Mouse (Mus musculus) lung, adult 2 months (tissue): Measurements from ENCODE around the gene Abca2. TPM values are rescaled to one million over a fixed set of nuclear protein-coding genes. Genes with fewer than 3 reads are reported as not detected.
A peak's percentile ranks its signal among the peaks of the same experiment; 100 is the strongest.

Experiments used
- DNase-seq: peaks from one replicate; pipeline ENCODE4 v3.0.0; 2022
- H3K4me1 ChIP-seq: fragments of 200-500 bp; 2 replicates; pipeline ENCODE4 v1.6.1; 2011; ENCODE audit warnings: low read length; ENCODE audit not compliant: control insufficient read depth, insufficient read depth
- H3K4me3 ChIP-seq: fragments of 200-500 bp; replicated peaks from 2 replicates; pipeline ENCODE3; 2011; ENCODE audit warnings: low read depth, mild to moderate bottlenecking, control low read depth, low read length; ENCODE audit errors: extremely low read depth
- CTCF ChIP-seq: fragments of 200-500 bp; IDR thresholded peaks from 2 replicates; pipeline ENCODE4 v1.5.1; 2011; ENCODE audit warnings: mild to moderate bottlenecking, low read length, control low read depth; ENCODE audit not compliant: insufficient read depth
- POLR2A ChIP-seq: fragments of 200-500 bp; IDR thresholded peaks from 2 replicates; pipeline ENCODE4 v1.6.1; 2011; ENCODE audit warnings: low read depth, mild to moderate bottlenecking, control low read depth, low read length, borderline replicate concordance; ENCODE audit errors: extremely low read depth
- WGBS: fragments of 180-500 bp; shearing (Covaris S2); methylation state at CpG from one replicate; pipeline ENCODE4 v1.1.7; 2018; 5-methylcytosine and 5-hydroxymethylcytosine counted together
- polyA plus RNA-seq: library from polyadenylated mRNA; depleted of rRNA; stranded (reverse); fragments of >200 nt; gene quantifications from 2 replicates; pipeline ENCODE4 v1.2.3, GENCODE M21; 2012

Gene Abca2
- polyA plus RNA-seq, 1 experiment: 61.5 TPM

- H3K4me1 ChIP-seq: peaks cover 9% of the 10 kb centered on the region
- H3K4me3 ChIP-seq: peak overlapping the region; percentile 50
- 60% methylated on average over 9 of the region's 9 CpGs for WGBS
- peak; percentile 75 for DNase-seq
- no peak for TF ChIP-seq CTCF
- peak; percentile 75; the same call in 1 of the 2 replicates for TF ChIP-seq POLR2A
Observed at GRCm38 (mm10) chr2:25457022-25457896, 28.8 kb downstream of the Abca2 start.

- Histone ChIP-seq H3K4me3 (no peak overlapping the region), H3K4me1 (peaks cover 9% of the 10 kb centered on the region)
- DNase-seq: peak; percentile 64
- TF ChIP-seq POLR2A (no peak; the same call in 1 of the 2 replicates), CTCF (0 out of 2 replicates have a peak, but pooled peaks have one; percentile 6)
- WGBS: 53% methylated on average over 5 of the region's 5 CpGs
Observed at GRCm38 (mm10) chr2:25458911-25459310, 30.4 kb downstream of the Abca2 start.

DNA sequence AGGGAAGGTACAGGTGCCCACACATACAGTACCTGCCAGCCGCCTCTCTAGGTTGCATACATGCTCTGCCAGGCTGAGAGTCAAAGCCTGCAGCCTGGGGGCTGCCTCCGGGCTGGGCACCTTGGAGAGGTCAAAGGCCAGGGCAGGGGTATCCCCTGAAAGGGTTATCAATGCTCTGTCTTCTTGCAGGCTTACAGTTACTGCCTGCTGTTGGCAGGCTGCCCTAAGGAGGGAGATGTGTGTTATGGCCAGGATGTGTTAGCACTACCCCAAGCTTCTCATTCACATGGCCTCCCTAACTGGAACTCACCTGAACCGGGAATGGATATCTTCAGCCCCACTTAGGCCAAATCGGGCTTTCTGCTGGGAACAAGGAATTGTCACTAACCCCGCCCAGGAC, 31.6 kb downstream of the Abca2 start:
- H3K4me3 ChIP-seq: peak overlapping the region; percentile 84
- H3K4me1 ChIP-seq: peaks cover 9% of the 10 kb centered on the region
- WGBS: 25% methylated on average over 5 of the region's 5 CpGs
- DNase-seq: no peak
- TF ChIP-seq POLR2A (no peak), CTCF (no peak)

DNA sequence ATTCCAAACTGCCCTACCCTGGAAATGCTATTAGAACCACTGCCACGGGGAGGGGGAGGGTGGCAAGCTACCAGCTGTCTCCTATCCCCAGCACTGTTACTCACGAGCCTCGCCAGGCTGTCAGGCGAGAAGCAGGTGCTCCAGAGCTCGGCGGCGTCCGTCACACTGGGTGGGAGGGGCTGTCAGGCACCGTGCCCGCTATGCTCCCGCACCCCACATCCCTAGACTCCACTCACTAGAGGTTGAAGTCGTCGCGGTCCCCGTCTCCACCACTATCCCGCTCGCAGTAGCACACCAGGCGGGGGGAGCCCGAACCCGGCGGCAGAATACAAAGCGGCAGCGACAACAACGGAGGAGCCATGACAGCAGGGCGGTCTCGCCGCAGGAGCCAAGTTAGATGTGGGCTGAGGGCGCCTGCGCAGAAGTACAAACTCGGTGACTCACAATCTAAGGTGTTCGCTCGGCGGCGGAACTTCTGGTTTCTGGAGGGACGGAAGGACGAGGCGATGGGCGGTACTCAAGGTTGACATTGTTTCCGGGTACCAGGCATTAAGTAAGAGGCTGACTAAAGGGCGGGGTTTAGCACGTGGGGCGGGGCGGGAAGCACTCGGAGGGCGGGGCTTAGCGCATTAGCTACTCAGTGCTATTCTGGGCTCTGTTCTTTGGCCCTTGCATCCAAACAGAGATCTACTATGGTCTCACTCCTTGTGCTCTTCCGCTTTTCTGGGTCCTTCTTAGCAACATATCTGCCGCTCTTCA, 32.2 kb downstream of the Abca2 start, which contains the start of gene Paxx:
Gene Paxx (minus strand): TSS at position 544 of the 759 bp plus-strand sequence.
- under 1% methylated on average over 48 of the region's 48 CpGs for WGBS
- H3K4me3 ChIP-seq: peak within 1 kb of the TSS; percentile 84
- peak; percentile 89 for DNase-seq
- no peak for TF ChIP-seq CTCF
- TF ChIP-seq POLR2A: peak; percentile 79; the same call in 1 of the 2 replicates
- H3K4me1 ChIP-seq: peaks cover 9% of the 10 kb centered on the region

DNA sequence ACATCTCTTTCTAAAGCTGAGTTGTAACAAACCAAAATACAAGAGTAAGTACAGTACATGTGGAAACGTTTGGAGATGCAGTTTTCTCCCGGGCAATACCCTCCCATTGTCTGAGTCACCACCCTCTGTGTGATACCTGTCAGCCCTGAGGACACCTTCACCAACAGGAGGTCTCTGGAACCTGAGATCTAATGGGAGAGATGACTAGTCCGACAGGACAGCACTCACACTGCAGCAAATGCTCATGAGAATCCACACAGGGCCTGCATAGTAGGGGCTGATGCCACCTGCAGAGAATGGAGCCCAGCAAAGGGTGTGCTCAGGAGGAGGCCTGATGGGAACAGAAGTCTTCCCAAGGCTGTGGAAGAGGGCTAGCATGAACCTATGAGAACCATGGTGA, 32.9 kb downstream of the Abca2 start:
- peak; percentile 31; the same call in 1 of the 2 replicates for TF ChIP-seq POLR2A
- no peak for TF ChIP-seq CTCF
- no peak for DNase-seq
- H3K4me1 ChIP-seq: peaks cover 9% of the 10 kb centered on the region
- H3K4me3 ChIP-seq: peak overlapping the region; percentile 33
- 11% methylated on average over 3 of the region's 3 CpGs for WGBS

GRCm38 (mm10) chr2:25463630-25464029, 35.1 kb downstream of the Abca2 start:
- no peak for DNase-seq
- H3K4me1 ChIP-seq: peaks cover 9% of the 10 kb centered on the region; the same call in 1 of the 2 replicates
- WGBS: 85% methylated on average over 3 of the region's 3 CpGs

DNA sequence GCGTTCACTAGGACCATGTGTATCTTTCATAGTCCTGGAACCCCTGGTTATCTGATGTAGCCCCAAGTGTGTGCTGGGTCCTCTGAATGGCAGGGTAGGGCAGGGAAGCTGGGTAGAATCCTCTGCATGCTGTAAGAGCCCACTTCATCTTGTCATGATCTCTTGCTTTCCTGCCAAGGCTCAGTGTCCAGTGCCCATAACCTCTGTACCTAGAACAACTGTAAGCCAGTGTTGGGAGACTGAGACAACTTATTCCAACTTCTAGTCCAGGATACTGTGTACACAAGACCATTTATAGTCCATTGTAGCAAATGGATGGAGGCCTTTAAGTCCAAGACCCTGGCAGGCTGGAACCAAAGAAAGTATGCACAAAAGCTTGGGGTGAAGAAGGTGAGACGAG, 36.8 kb downstream of the Abca2 start:
- TF ChIP-seq POLR2A: no peak
- TF ChIP-seq CTCF: no peak
- WGBS: 64% methylated on average over 2 of the region's 2 CpGs
- no peak for DNase-seq
- Histone ChIP-seq H3K4me1 (peaks cover 5% of the 10 kb centered on the region; the same call in 1 of the 2 replicates), H3K4me3 (no peak overlapping the region)

More at GRCm38 (mm10) chr2:25463630-25464029, 35.1 kb downstream of the Abca2 start:
- TF ChIP-seq CTCF: no peak
- TF ChIP-seq POLR2A: no peak
- H3K4me3 ChIP-seq: no peak overlapping the region

- TF ChIP-seq POLR2A (no peak), CTCF (no peak)
- 39% methylated on average over 10 of the region's 10 CpGs for WGBS
- H3K4me1 ChIP-seq: peaks cover 5% of the 10 kb centered on the region; the same call in 1 of the 2 replicates
- H3K4me3 ChIP-seq: no peak overlapping the region
- no peak for DNase-seq
Observed at GRCm38 (mm10) chr2:25465816-25466635, 37.5 kb downstream of the Abca2 start.

DNA sequence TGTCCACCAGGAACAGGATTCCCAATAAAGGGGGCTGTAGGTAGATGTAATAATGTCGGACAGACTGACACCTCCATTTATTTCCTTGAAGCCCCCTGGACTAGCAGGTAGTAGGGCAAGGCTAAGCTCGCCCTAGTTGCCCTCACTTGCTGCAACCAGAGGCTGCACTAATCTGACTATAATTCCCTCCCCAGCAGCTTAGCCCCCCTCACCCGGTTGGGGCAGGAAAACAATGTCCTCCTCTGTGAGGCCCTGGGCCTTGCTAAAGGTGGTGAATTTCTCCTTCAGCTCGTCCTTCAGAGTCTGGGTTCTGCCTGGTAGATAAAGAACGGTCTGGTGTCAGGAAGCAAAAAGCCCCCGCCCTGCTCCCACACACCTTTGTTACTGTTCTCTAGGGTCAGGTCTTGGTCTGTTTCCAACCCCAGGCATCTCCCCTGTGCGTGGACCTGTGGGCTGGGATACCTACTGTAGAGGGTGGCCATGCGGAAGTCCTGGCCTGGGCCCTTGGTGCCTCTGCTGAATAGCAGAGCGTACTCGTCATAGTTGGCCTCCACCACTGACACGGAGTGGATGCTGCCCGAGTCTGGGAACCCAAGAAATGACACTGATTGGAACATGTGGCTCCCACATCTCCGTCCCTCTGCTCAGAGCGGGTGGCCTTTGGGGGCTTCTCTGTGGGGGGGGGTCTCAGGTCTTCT, 39.3 kb downstream of the Abca2 start:
- 73% methylated on average over 14 of the region's 14 CpGs for WGBS
- Histone ChIP-seq H3K4me3 (no peak overlapping the region), H3K4me1 (no peaks in the 10 kb centered on the region)
- TF ChIP-seq POLR2A: no peak
- no peak for DNase-seq
